Mouse (Mus musculus) ES-CJ7 (cell line): ENCODE results near the gene Rbm26.
A peak's percentile ranks its signal among the peaks of the same experiment; 100 is the strongest.

ENCODE experiments used
- DNase-seq: peaks from one replicate; pipeline ENCODE4 v3.0.0; 2011; ENCODE audit warnings: low read depth, low spot score

Rbm26 gene

GRCm38 (mm10) chr14:105177238-105177693 lies at the start of gene Rbm26:
Gene Rbm26 (minus strand): TSS chr14:105177327.
- peak; percentile 98 for DNase-seq

- DNase-seq: peak; percentile 11
These were observed 48.7 kb upstream of the Rbm26 start for GRCm38 (mm10) chr14:105225790-105226189.

- no peak for DNase-seq
These were observed 45.1 kb upstream of the Rbm26 start for GRCm38 (mm10) chr14:105222240-105222639.

GRCm38 (mm10) chr14:105219525-105220376 lies 42.6 kb upstream of the Rbm26 start:
- DNase-seq: no peak

GRCm38 (mm10) chr14:105198401-105198800 lies 21.3 kb upstream of the Rbm26 start:
- DNase-seq: peak; percentile 77

- no peak for DNase-seq
These were observed 17.6 kb upstream of the Rbm26 start for GRCm38 (mm10) chr14:105194682-105195081.

- DNase-seq: no peak
These were observed 7.7 kb upstream of the Rbm26 start for GRCm38 (mm10) chr14:105184866-105185265.

GRCm38 (mm10) chr14:105182786-105183185 lies 5.7 kb upstream of the Rbm26 start:
- no peak for DNase-seq

GRCm38 (mm10) chr14:105179733-105180132 lies 2.6 kb upstream of the Rbm26 start:
- no peak for DNase-seq

- DNase-seq: peak; percentile 70
These were observed 1.9 kb upstream of the Rbm26 start for GRCm38 (mm10) chr14:105178996-105179395.

- DNase-seq: no peak
These were observed 552 bp downstream of the Rbm26 start for GRCm38 (mm10) chr14:105176381-105177168.

- DNase-seq: peak; percentile 24
These were observed 9.9 kb downstream of the Rbm26 start for GRCm38 (mm10) chr14:105167181-105167580.

GRCm38 (mm10) chr14:105164793-105165192 lies 12.3 kb downstream of the Rbm26 start:
- no peak for DNase-seq

GRCm38 (mm10) chr14:105161334-105161733 lies 15.8 kb downstream of the Rbm26 start:
- DNase-seq: no peak

- DNase-seq: no peak
These were observed 18.6 kb downstream of the Rbm26 start for GRCm38 (mm10) chr14:105158526-105158925.

- no peak for DNase-seq
These were observed 43.1 kb downstream of the Rbm26 start for GRCm38 (mm10) chr14:105134076-105134475.

- DNase-seq: no peak
These were observed 49.3 kb downstream of the Rbm26 start for GRCm38 (mm10) chr14:105127715-105128385.

- DNase-seq: no peak
These were observed 52.6 kb downstream of the Rbm26 start for GRCm38 (mm10) chr14:105124513-105124912.

- no peak for DNase-seq
These were observed 61.7 kb downstream of the Rbm26 start for GRCm38 (mm10) chr14:105115402-105115801.

- DNase-seq: no peak
These were observed 70.9 kb downstream of the Rbm26 start for GRCm38 (mm10) chr14:105106252-105106651.

- no peak for DNase-seq
These were observed 78.3 kb downstream of the Rbm26 start for GRCm38 (mm10) chr14:105098861-105099260.

GRCm38 (mm10) chr14:105096221-105096620 lies 80.9 kb downstream of the Rbm26 start:
- DNase-seq: peak; percentile 44
